Mouse (Mus musculus) neural tube, embryonic 13.5 days (tissue): ENCODE measurements around the gene Ccdc136. TPM values are rescaled to one million over a fixed set of nuclear protein-coding genes. Genes with fewer than 3 reads are reported as not detected.

Experiments
- ATAC-seq: fragments of 200-750 bp; cut with Nextera tagmentation; 2 replicates; pipeline ENCODE4 v1.8.0; 2017; ENCODE audit warnings: low read depth, mild to moderate bottlenecking, moderate TSS enrichment, moderate library complexity
- H3K27ac ChIP-seq: fragments of 300-500 bp; sonication (generic); replicated peaks from 2 replicates; pipeline ENCODE4 v1.5.1; 2015; ENCODE audit warnings: moderate library complexity, mild to moderate bottlenecking, inconsistent platforms
- H3K27me3 ChIP-seq: fragments of 300-500 bp; sonication (generic); 2 replicates; pipeline ENCODE4 v1.6.1; 2015; ENCODE audit warnings: mild to moderate bottlenecking, inconsistent platforms
- H3K36me3 ChIP-seq: fragments of 300-500 bp; sonication (generic); 2 replicates; pipeline ENCODE4 v1.6.1; 2015; ENCODE audit warnings: mild to moderate bottlenecking, inconsistent platforms
- H3K4me1 ChIP-seq: fragments of 300-500 bp; sonication (generic); replicated peaks from 2 replicates; pipeline ENCODE4 v1.6.1; 2015; ENCODE audit warnings: inconsistent platforms
- H3K4me2 ChIP-seq: fragments of 300-500 bp; sonication (generic); 2 replicates; pipeline ENCODE4 v1.6.1; 2015; ENCODE audit warnings: inconsistent platforms, mild to moderate bottlenecking, moderate library complexity
- H3K4me3 ChIP-seq: fragments of 300-500 bp; sonication (generic); 2 replicates; pipeline ENCODE4 v1.5.1; 2015; ENCODE audit warnings: mild to moderate bottlenecking, inconsistent platforms
- H3K9ac ChIP-seq: fragments of 300-500 bp; sonication (generic); 2 replicates; pipeline ENCODE4 v1.6.1; 2015; ENCODE audit warnings: moderate library complexity, mild to moderate bottlenecking, inconsistent platforms
- H3K9me3 ChIP-seq: fragments of 300-500 bp; sonication (generic); 2 replicates; pipeline ENCODE4 v1.6.1; 2016; ENCODE audit warnings: inconsistent platforms
- WGBS: fragments of 180-500 bp; shearing (Covaris S2); methylation state at CpG from one replicate; pipeline ENCODE4 v1.1.7; 2015; 5-methylcytosine and 5-hydroxymethylcytosine counted together
- microRNA-seq: library from miRNA; unstranded; fragments of <30 nt; microRNA quantifications from one replicate; pipeline ENCODE4, GENCODE M21; 2016
- polyA plus RNA-seq: library from polyadenylated mRNA; unstranded; fragments of >200 nt; fragmentation: Nextera tagmentation; extraction: Ambion mirVana; gene quantifications from 2 replicates; pipeline ENCODE4 v1.2.1, GENCODE M21; 2015

Gene Ccdc136
- polyA plus RNA-seq, 1 experiment from 2014 or later = 45.5 TPM

DNA sequence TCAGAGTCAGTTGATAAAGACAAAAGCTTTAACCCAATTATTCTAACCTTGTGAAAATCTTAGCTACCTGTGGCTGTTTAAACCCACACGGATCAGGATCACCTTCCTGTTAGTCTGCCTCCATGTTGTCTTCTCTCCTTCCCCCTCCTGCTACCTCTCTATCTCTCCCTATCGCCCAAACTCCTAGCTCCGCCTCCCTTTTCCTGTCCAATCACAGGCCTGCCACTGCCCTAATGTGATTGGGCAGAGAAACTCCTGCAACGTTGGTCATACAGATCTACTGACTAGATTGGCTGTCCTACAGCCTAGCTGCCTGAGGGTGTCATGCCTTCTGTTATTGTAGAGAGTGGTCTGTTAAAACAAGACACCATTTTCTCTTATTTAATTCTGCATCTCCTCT is 53.7 kb downstream of the Ccdc136 start:
- H3K4me1 ChIP-seq = no peaks in the 10 kb centered on the region
- no peak for ATAC-seq
- H3K27me3 ChIP-seq = no peaks in the 10 kb centered on the region
- no peak overlapping the region for H3K9ac ChIP-seq
- H3K27ac ChIP-seq = no peak overlapping the region
- WGBS = 34% methylated on average over 4 of the region's 4 CpGs
- no peak overlapping the region for H3K4me2 ChIP-seq
- no peak overlapping the region for H3K4me3 ChIP-seq
- H3K36me3 ChIP-seq = peaks cover 47% of the 10 kb centered on the region
- H3K9me3 ChIP-seq = no peaks in the 10 kb centered on the region

DNA sequence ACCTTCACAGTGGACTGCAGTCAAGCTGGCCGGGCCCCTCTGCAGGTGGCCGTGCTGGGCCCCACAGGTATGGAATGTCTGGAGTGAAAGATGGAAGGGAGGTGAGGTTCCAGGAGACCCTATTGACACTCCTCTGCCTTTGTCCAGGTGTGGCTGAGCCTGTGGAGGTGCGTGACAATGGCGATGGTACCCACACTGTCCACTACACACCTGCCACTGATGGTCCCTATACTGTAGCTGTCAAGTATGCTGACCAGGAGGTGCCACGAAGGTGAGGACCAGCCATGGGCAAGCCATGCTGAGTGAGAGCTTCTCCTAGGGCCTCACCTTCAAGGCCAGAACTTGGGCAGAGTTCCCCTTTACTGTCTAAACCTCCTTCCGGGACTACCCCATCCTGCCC is 54.6 kb downstream of the Ccdc136 start:
- no peak overlapping the region for H3K9ac ChIP-seq
- no peaks in the 10 kb centered on the region for H3K27me3 ChIP-seq
- no peak overlapping the region for H3K4me2 ChIP-seq
- H3K4me1 ChIP-seq = no peaks in the 10 kb centered on the region
- no peak overlapping the region for H3K27ac ChIP-seq
- no peak for ATAC-seq
- WGBS = 95% methylated on average over 6 of the region's 6 CpGs
- peaks cover 52% of the 10 kb centered on the region for H3K36me3 ChIP-seq
- no peaks in the 10 kb centered on the region for H3K9me3 ChIP-seq
- H3K4me3 ChIP-seq = no peak overlapping the region

DNA sequence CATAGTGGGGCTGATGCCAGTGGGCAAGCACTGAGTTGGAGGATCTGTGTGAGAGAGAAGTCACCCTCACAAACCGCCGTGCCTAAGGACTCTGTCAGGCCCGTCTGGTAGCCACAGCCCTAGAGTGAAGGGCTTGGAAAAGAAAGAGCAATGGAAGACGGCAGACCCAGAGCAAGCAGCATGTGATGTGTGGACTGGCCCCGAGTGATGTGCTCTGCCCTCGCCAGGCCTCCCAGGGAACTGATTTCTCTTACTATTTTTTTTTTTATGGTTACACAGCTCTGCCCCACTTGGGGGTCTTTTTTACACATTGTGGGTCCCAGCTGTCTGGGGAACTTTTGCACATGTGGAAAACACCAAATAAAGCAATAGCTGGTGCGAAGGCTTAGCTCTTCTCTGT is 65.4 kb downstream of the Ccdc136 start:
- Histone ChIP-seq H3K27ac (no peak overlapping the region), H3K4me1 (no peaks in the 10 kb centered on the region), H3K4me2 (no peak overlapping the region), H3K9me3 (no peaks in the 10 kb centered on the region), H3K4me3 (no peak overlapping the region), H3K36me3 (peaks cover 14% of the 10 kb centered on the region; the same call in 1 of the 2 replicates), H3K27me3 (no peaks in the 10 kb centered on the region), H3K9ac (no peak overlapping the region)
- 59% methylated on average over 7 of the region's 7 CpGs for WGBS
- ATAC-seq = no peak

DNA sequence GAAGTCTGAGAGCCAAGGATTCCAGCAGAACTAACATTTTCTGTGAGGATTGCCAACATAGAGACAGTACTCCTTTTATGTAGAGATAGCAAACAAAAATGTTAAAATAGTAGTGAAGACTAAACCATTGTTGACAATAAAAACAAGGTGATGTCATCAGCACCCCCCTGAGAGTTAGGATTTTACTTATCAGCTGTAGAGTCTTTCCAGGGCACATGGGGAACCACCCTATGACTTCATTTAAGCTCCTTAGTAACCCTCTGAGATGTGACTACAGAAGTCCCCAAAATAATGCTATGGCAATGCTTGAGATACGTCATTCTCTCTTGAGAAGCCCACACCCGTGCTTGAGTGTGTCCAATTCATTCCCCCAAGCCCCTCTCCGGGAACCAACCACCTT is 67.3 kb downstream of the Ccdc136 start:
- WGBS = 81% methylated on average over 3 of the region's 3 CpGs
- no peaks in the 10 kb centered on the region for H3K9me3 ChIP-seq
- H3K36me3 ChIP-seq = peaks cover 8% of the 10 kb centered on the region; the same call in 1 of the 2 replicates
- H3K9ac ChIP-seq = no peak overlapping the region
- peaks cover 3% of the 10 kb centered on the region for H3K4me1 ChIP-seq
- no peak overlapping the region for H3K4me3 ChIP-seq
- H3K4me2 ChIP-seq = no peak overlapping the region
- no peak for ATAC-seq
- H3K27ac ChIP-seq = no peak overlapping the region
- H3K27me3 ChIP-seq = no peaks in the 10 kb centered on the region

DNA sequence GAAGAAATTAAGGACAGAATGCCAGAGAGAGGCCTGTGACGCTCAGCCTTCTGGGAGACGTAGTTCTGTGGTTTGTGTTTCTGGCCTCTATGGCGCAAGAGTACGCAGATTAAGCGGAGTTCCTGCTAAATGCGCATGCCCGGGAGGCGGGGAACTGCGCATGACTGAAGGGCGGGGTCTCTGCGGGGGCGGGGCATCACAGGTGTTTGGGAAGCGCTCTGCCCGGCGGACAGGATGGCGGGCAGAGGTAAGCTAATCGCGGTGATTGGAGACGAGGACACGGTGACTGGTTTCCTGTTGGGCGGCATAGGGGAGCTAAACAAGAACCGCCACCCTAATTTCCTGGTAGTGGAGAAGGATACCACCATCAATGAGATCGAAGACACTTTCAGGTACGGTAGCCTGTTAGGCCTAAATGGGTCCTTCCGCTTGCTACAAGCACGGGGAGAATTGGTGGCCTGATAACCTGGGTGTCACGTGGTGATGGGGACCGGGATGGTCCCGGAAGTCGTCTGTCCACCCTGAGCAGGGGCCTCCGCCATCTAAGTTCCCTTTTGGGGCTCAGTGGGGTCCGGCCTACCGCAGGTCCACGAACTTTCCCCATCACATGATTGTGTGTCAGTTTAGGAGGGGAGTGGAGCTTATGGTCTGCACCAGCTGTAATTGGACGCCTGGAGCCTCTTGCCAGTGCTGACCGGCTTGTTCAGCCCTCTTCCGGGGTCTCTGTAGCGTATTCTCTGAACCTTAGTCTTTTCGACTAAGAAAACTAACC is 71.7 kb downstream of the Ccdc136 start, which contains the start of gene Atp6v1f:
Atp6v1f (plus strand) TSS at position 136 of the 772 bp plus-strand sequence.
- under 1% methylated on average over 39 of the region's 39 CpGs for WGBS
- Histone ChIP-seq H3K4me1 (peaks cover 13% of the 10 kb centered on the region), H3K4me2 (peak within 1 kb of the TSS; percentile 78), H3K9ac (peak within 1 kb of the TSS; percentile 79), H3K4me3 (peak within 1 kb of the TSS; percentile 69), H3K27me3 (no peaks in the 10 kb centered on the region), H3K9me3 (no peaks in the 10 kb centered on the region), H3K36me3 (peaks cover 24% of the 10 kb centered on the region), H3K27ac (peak within 1 kb of the TSS; percentile 74)
- peak; percentile 96 for ATAC-seq

DNA sequence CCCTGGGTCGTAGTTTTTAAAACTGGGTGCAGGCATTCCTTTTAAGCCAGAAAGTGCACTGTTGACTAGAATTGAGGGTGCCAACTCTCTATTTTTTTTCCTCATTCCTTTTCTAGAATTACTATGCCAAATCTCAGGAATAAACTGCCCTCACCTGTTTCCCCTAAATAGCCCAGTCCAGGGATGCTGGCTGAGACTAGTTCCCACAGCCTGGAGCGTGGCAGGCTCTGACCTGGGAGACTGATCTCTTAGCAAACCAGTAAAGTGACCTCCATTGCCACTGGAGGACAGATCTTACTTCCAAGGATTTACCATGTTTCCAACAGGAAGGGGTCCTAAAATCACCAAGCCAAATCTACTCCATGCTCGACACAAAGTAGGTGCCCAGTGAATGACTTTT is 72.7 kb downstream of the Ccdc136 start:
- 93% methylated on average over 3 of the region's 3 CpGs for WGBS
- Histone ChIP-seq H3K4me2 (peak overlapping the region; percentile 78), H3K9ac (peak overlapping the region; percentile 79; the same call in 1 of the 2 replicates), H3K4me1 (peaks cover 17% of the 10 kb centered on the region), H3K36me3 (peaks cover 24% of the 10 kb centered on the region), H3K27ac (no peak overlapping the region), H3K4me3 (peak overlapping the region; percentile 69), H3K9me3 (no peaks in the 10 kb centered on the region), H3K27me3 (no peaks in the 10 kb centered on the region)
- ATAC-seq = no peak

DNA sequence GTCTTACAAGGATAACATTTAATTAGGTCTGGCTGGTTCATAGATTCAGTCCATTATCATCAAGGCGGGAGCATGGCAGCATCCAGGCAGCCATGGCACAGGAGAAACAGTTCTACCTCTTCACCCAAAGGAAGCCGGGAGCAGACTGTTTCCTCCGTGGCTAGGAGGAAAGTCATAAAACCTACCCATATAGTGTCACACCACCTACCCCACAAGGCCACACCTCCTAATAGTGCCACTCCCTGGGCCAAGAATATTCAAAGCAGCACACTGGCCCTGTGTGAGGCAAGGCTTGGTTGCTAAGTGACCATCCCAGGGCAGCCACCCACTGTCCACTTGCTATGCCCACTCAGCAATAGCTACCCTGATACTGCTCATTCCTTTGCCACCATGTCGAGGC is 75.0 kb downstream of the Ccdc136 start, which contains the start of gene Atp6v1fnb:
Atp6v1fnb (plus strand) TSS at position 301 of the 400 bp plus-strand sequence.
- H3K4me3 ChIP-seq = no peak within 1 kb of the TSS
- whole genome bisulfite sequencing = 89% methylated on average over 4 of the region's 4 CpGs
- H3K4me2 ChIP-seq = no peak within 1 kb of the TSS
- H3K36me3 ChIP-seq = peaks cover 24% of the 10 kb centered on the region
- H3K9me3 ChIP-seq = no peaks in the 10 kb centered on the region
- H3K27me3 ChIP-seq = peaks cover 13% of the 10 kb centered on the region
- H3K27ac ChIP-seq = no peak within 1 kb of the TSS
- H3K4me1 ChIP-seq = peaks cover 22% of the 10 kb centered on the region
- H3K9ac ChIP-seq = no peak within 1 kb of the TSS
- ATAC-seq = no peak

DNA sequence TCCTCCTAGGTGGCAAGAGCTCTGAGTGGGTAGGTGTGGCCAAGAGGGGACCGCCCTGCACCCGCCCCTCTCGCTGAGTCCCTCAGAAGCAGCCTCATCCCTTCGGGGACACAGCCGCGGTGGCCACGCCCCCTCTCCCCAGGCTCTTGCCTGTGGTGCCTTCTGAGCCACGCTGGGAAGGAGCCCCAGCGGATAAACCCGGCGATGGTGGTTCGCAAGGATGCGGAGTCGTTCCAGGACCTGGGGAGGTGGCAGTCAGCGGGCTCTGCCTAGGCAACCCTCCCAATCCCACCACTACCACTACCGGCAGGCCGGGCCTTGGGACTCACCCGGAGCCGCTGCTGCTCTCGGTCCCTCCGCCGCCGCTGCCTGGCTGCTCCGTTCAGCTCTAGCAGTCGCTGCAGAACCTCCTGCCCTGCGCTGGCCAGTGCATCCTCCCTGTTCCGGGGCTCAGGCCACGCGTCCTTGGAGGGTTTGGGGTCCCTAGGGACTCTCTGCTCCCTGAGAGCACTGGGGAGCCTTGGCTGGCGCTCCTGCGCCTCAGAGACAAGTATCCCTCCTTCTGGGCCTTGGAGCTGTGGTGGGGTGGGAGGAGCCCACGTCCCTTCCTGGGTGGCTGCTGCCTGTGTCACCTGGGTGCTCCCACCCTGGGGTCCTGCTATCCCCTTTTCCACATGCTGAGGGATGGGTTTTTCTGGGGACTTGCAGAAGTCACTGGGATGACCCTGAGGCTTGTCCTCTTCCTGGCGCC is 78.0 kb downstream of the Ccdc136 start:
- whole genome bisulfite sequencing = 3% methylated on average over 33 of the region's 33 CpGs
- peaks cover 12% of the 10 kb centered on the region for H3K4me1 ChIP-seq
- H3K27ac ChIP-seq = no peak overlapping the region
- peak overlapping the region; percentile 64 for H3K9ac ChIP-seq
- peak; percentile 84 for ATAC-seq
- peak overlapping the region; percentile 41 for H3K4me3 ChIP-seq
- peak overlapping the region; percentile 61 for H3K4me2 ChIP-seq
- peaks cover 24% of the 10 kb centered on the region for H3K36me3 ChIP-seq
- H3K27me3 ChIP-seq = peaks cover 13% of the 10 kb centered on the region
- H3K9me3 ChIP-seq = no peaks in the 10 kb centered on the region

DNA sequence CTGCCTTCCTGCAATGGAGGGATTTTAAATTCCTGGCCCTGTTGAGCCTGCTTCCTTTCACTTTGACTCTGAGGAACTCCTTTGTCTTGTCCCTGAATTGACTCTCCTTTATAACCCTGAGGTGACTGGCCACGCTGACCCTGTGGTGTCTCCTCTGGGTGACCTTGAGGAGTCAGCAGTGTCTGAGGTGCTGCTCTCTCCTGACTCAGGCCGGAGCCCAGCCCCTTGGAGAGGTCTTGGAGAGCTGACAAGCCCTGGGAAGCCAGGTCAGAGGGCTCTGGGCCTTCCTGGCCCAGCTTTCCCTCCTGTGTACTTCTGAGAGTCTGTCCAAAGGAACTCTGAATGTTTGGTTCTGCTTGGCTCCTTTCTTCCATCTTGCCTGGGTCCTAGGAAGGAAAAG is 78.6 kb downstream of the Ccdc136 start:
- 32% methylated on average over 2 of the region's 2 CpGs for WGBS
- H3K9me3 ChIP-seq = no peaks in the 10 kb centered on the region
- peaks cover 22% of the 10 kb centered on the region for H3K36me3 ChIP-seq
- no peak overlapping the region for H3K4me3 ChIP-seq
- H3K9ac ChIP-seq = no peak overlapping the region
- ATAC-seq = no peak
- peaks cover 9% of the 10 kb centered on the region for H3K4me1 ChIP-seq
- H3K4me2 ChIP-seq = peak overlapping the region; percentile 61
- peaks cover 13% of the 10 kb centered on the region for H3K27me3 ChIP-seq
- H3K27ac ChIP-seq = no peak overlapping the region

Small RNA genes lying within 50 kb of the gene (microRNA-seq; reads per million reads assigned to microRNA genes)
- gene Gm26220 = not detected
- gene Gm44354 = not detected

Other genes with a start within 250 kb of the Ccdc136 start
- 41.3 and 44.4 TPM in 2 replicates for gene Rbm28, start 231.3 kb upstream of the Ccdc136 start, polyA plus RNA-seq
- gene Prrt4, start 216.7 kb upstream of the Ccdc136 start, polyA plus RNA-seq = 4.8 TPM in 2 replicates
- gene Impdh1, start 179.9 kb upstream of the Ccdc136 start, polyA plus RNA-seq = 84.7 and 91.1 TPM in 2 replicates
- gene Hilpda, start 123.8 kb upstream of the Ccdc136 start, polyA plus RNA-seq = 34.6 and 36.6 TPM in 2 replicates
- gene Fam71f2, start 116.7 kb upstream of the Ccdc136 start, polyA plus RNA-seq = 0.43 and 0.63 TPM in 2 replicates
- not detected in 2 replicates for gene Fam71f1, start 77.2 kb upstream of the Ccdc136 start, polyA plus RNA-seq
- 180 and 200 TPM in 2 replicates for gene Calu, start 48.2 kb upstream of the Ccdc136 start, polyA plus RNA-seq
- gene Opn1sw, start 7.8 kb upstream of the Ccdc136 start, polyA plus RNA-seq = 0.25 and 0.34 TPM in 2 replicates
- 7.0 and 8.1 TPM in 2 replicates for gene Flnc, start 36.9 kb downstream of the Ccdc136 start, polyA plus RNA-seq
- gene Atp6v1f, start 71.4 kb downstream of the Ccdc136 start, polyA plus RNA-seq = 271 and 332 TPM in 2 replicates
- gene Atp6v1fnb, start 75.1 kb downstream of the Ccdc136 start, polyA plus RNA-seq = 0.79 TPM in 1 of 2 replicates, not detected in the other
- 20.1 and 24.6 TPM in 2 replicates for gene Kcp, start 111.6 kb downstream of the Ccdc136 start, polyA plus RNA-seq
- gene Irf5, start 130.3 kb downstream of the Ccdc136 start, polyA plus RNA-seq = 3.0 and 3.3 TPM in 2 replicates
- 82.2 and 87.4 TPM in 2 replicates for gene Tnpo3, start 213.6 kb downstream of the Ccdc136 start, polyA plus RNA-seq